Mouse (Mus musculus): ENCODE data around the gene Zbtb1.

DNA sequence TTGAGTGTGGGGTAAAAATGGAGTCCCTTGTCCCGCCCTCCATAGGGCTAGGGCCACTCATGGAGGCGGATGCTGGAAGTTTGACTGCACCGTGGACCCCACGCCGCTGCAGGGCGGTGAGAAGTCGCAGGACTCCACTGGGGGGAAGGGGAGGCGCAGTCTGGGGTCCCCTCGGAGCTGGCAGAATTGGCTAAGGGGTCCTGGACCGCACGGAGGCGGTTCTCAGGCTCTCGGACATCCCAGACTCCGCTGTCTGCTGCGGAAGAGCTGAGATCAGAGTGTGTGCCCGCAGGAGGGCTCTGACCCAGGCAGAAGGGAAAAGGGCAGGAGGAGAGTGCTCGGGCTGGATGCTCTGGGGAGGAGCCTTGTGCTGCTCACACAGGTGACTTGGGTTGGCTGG lies 65.0 kb downstream of the Zbtb1 start:
- TF ChIP-seq CTCF (IDR thresholded peaks at IDR 0.05; ENCODE audit: extremely low read depth, insufficient read length, insufficient replicate concordance, low read depth, low read length) (no peak), POLR2A (IDR thresholded peaks at IDR 0.05; ENCODE audit: low read depth, low read length) (no peak)

Measured in small intestine, adult 2 months (tissue).